Mouse (Mus musculus) lung, postnatal 0 days (tissue): ENCODE measurements around the gene Cd244a. TPM values are rescaled to one million over a fixed set of nuclear protein-coding genes. Genes with fewer than 3 reads are reported as not detected.
A peak's percentile ranks its signal among the peaks of the same experiment; 100 is the strongest.

Experiments
- ATAC-seq: fragments of 200-750 bp; cut with Nextera tagmentation; 2 replicates; pipeline ENCODE4 v1.8.0; 2017; ENCODE audit warnings: moderate library complexity
- DNase-seq: peaks from one replicate; pipeline ENCODE4 v3.0.0-alpha.2; 2016; ENCODE audit warnings: low spot score
- H3K27ac ChIP-seq: fragments of 300-500 bp; sonication (generic); 2 replicates; pipeline ENCODE4 v1.5.1; 2014; ENCODE audit warnings: antibody characterized with exemption, mild to moderate bottlenecking, low read length, mixed read lengths
- H3K27me3 ChIP-seq: fragments of 300-500 bp; sonication (generic); replicated peaks from 2 replicates; pipeline ENCODE4 v1.6.1; 2014; ENCODE audit warnings: low read length, mixed read lengths; ENCODE audit not compliant: insufficient read depth
- H3K36me3 ChIP-seq: fragments of 300-500 bp; sonication (generic); 2 replicates; pipeline ENCODE4 v1.6.1; 2014; ENCODE audit warnings: low read length, mixed read lengths; ENCODE audit not compliant: insufficient read depth
- H3K4me1 ChIP-seq: fragments of 300-500 bp; sonication (generic); 2 replicates; pipeline ENCODE4 v1.6.1; 2014; ENCODE audit warnings: antibody characterized with exemption, low read depth, low read length, mixed read lengths; ENCODE audit not compliant: insufficient read depth
- H3K4me2 ChIP-seq: fragments of 300-500 bp; sonication (generic); replicated peaks from 2 replicates; pipeline ENCODE4 v1.6.1; 2014; ENCODE audit warnings: low read depth, mild to moderate bottlenecking, low read length, moderate library complexity, mixed read lengths
- H3K4me3 ChIP-seq: fragments of 300-500 bp; sonication (generic); 2 replicates; pipeline ENCODE4 v1.5.1; 2014; ENCODE audit warnings: low read depth, low read length
- H3K9ac ChIP-seq: fragments of 300-500 bp; sonication (generic); replicated peaks from 2 replicates; pipeline ENCODE4 v1.6.1; 2014; ENCODE audit warnings: low read depth, mild to moderate bottlenecking
- H3K9me3 ChIP-seq: fragments of 300-500 bp; sonication (generic); 2 replicates; pipeline ENCODE4 v1.6.1; 2016; ENCODE audit warnings: low read length, mixed read lengths
- CTCF ChIP-seq: IDR thresholded peaks from 2 replicates; pipeline ENCODE4 v1.5.1; 2016; ENCODE audit warnings: antibody characterized with exemption, mild to moderate bottlenecking
- EP300 ChIP-seq: IDR thresholded peaks from 2 replicates; pipeline ENCODE4 v1.6.1; 2016; ENCODE audit warnings: antibody characterized with exemption, mild to moderate bottlenecking, control low read depth
- WGBS: fragments of 180-500 bp; shearing (Covaris S2); extraction: QIAGEN DNeasy Blood & Tissue Kit; methylation state at CpG from one replicate; pipeline ENCODE4 v1.1.7; 2014; 5-methylcytosine and 5-hydroxymethylcytosine counted together
- polyA plus RNA-seq: library from polyadenylated mRNA; unstranded; fragments of >200 nt; fragmentation: Nextera tagmentation; extraction: Ambion mirVana; gene quantifications from 2 replicates; pipeline ENCODE4 v1.2.1, GENCODE M21; 2015

Cd244a gene
- polyA plus RNA-seq, 1 experiment from 2014 or later = 1.7 TPM

DNA sequence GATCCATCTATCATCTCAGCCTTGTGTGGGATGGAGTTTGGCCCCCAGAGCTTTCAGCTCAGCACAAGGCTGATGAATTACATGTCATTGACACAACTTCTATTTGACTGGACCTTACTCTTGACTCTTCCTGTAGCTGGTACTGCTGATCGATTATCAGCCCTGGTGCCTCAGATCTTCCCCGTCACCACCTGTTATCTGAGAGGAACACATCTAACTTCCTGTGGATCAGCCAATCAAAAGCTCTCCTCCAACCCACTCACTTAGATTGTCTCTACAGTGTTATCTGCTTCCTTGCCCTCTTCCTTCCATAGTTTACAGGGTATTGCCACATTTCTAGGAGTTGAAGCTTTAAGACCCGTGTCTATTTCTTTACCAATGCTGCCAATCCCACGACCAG, 6.9 kb downstream of the Cd244a start:
- DNase-seq = no peak
- TF ChIP-seq CTCF (no peak), EP300 (no peak)
- no peak overlapping the region for H3K27ac ChIP-seq
- no peaks in the 10 kb centered on the region for H3K9me3 ChIP-seq
- no peaks in the 10 kb centered on the region for H3K4me1 ChIP-seq
- H3K4me3 ChIP-seq = no peak overlapping the region
- no peaks in the 10 kb centered on the region for H3K36me3 ChIP-seq
- H3K4me2 ChIP-seq = no peak overlapping the region
- 31% methylated on average over 4 of the region's 4 CpGs for WGBS
- H3K9ac ChIP-seq = no peak overlapping the region
- H3K27me3 ChIP-seq = no peaks in the 10 kb centered on the region
- ATAC-seq = no peak

DNA sequence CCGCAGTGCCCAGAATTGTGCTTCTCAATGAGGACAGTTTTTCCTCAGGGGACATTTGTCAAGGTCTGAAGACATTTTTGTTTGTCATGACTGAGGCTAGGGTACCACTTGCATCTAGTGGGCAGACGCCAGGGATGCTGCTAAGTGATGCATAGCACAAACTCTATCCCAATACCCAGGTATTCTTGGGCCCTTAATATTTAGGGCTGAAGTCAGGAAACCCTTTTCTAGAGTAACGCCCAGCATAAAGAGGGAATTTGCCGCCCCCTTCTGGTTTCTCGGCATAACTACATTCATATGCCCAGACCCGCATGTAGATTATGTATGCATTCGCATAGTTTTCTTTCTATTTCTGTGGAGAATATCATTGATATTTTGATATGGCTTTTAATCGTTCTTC, 7.8 kb downstream of the Cd244a start:
- H3K4me3 ChIP-seq = no peak overlapping the region
- no peaks in the 10 kb centered on the region for H3K4me1 ChIP-seq
- H3K36me3 ChIP-seq = no peaks in the 10 kb centered on the region
- H3K4me2 ChIP-seq = no peak overlapping the region
- 16% methylated on average over 8 of the region's 8 CpGs for WGBS
- H3K9ac ChIP-seq = no peak overlapping the region
- no peak overlapping the region for H3K27ac ChIP-seq
- no peaks in the 10 kb centered on the region for H3K9me3 ChIP-seq
- TF ChIP-seq EP300 (no peak), CTCF (peak; percentile 80)
- H3K27me3 ChIP-seq = no peaks in the 10 kb centered on the region
- peak; percentile 19; the same call in 1 of the 2 replicates for ATAC-seq
- peak; percentile 77 for DNase-seq

DNA sequence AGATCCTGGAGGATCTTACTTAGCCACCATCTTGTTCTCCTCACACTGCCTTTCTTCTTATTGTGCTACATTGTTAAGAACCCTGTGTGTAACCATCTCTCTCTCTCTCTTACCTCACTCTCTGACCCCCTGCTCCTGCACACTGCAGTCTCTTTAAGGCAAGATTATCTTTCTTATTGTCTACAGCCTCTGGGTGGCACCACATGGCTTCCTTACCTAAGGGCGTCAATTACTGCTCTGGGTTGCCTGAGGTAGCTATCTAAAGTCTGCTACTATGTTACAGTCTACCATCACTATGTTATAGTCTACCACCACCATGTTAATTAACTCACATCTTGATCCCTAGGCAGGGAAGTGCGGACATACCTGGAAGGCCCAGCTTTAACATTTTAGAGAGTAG, 9.4 kb downstream of the Cd244a start:
- DNase-seq (no peak), ATAC-seq (no peak)
- Histone ChIP-seq H3K4me1 (no peaks in the 10 kb centered on the region), H3K27me3 (no peaks in the 10 kb centered on the region), H3K27ac (no peak overlapping the region), H3K4me2 (no peak overlapping the region), H3K9me3 (no peaks in the 10 kb centered on the region), H3K4me3 (no peak overlapping the region), H3K36me3 (no peaks in the 10 kb centered on the region), H3K9ac (no peak overlapping the region)
- no peak for TF ChIP-seq EP300
- TF ChIP-seq CTCF = no peak
- 57% methylated on average over 2 of the region's 2 CpGs for WGBS

DNA sequence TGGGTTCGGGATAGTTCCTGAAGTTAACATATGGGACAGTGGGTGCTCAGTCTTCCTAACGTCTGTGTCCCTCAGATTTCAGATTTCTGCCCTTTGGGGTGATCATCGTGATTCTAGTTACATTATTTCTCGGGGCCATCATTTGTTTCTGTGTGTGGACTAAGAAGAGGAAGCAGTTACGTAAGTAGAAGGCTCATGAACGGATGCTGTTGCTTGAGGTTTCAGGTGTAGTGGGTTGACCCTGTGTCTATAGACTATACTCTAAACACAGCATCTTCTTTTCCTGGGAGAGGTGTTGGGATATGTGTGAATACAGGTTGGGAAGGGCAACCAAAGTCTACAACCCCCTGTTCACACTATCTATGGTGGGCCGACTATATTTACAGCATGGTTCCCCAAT, 18.2 kb downstream of the Cd244a start:
- Histone ChIP-seq H3K9ac (no peak overlapping the region), H3K9me3 (no peaks in the 10 kb centered on the region), H3K4me3 (no peak overlapping the region), H3K4me1 (no peaks in the 10 kb centered on the region), H3K27me3 (no peaks in the 10 kb centered on the region), H3K36me3 (no peaks in the 10 kb centered on the region), H3K4me2 (no peak overlapping the region), H3K27ac (no peak overlapping the region)
- ATAC-seq = no peak
- TF ChIP-seq EP300 (no peak), CTCF (no peak)
- no peak for DNase-seq
- WGBS = 80% methylated on average over 7 of the region's 7 CpGs

DNA sequence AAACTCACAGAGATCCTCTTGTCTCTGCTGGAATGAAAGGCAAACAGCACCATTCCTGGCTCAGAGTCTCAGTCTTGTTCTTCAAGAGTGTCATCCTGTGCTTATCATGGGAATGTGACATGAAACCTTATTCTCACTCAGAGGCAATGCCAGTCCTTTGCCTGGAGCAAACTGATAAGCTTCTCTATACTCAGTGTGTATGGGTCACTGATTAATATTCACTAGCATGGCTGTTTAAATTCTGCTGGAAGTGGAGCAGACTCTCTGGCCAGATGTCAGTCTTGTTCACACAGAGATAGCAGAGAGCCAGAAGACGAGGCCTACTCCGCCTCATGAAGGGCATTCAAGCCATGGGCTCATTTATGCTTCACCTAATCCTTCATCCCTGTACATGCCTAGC, 25.6 kb downstream of the Cd244a start:
- H3K9ac ChIP-seq = no peak overlapping the region
- ATAC-seq = no peak
- H3K27ac ChIP-seq = no peak overlapping the region
- H3K4me1 ChIP-seq = no peaks in the 10 kb centered on the region
- no peaks in the 10 kb centered on the region for H3K9me3 ChIP-seq
- no peak for TF ChIP-seq CTCF
- TF ChIP-seq EP300 = no peak
- no peaks in the 10 kb centered on the region for H3K27me3 ChIP-seq
- H3K4me3 ChIP-seq = no peak overlapping the region
- no peak overlapping the region for H3K4me2 ChIP-seq
- WGBS = 63% methylated on average over 2 of the region's 2 CpGs
- H3K36me3 ChIP-seq = no peaks in the 10 kb centered on the region
- no peak for DNase-seq

DNA sequence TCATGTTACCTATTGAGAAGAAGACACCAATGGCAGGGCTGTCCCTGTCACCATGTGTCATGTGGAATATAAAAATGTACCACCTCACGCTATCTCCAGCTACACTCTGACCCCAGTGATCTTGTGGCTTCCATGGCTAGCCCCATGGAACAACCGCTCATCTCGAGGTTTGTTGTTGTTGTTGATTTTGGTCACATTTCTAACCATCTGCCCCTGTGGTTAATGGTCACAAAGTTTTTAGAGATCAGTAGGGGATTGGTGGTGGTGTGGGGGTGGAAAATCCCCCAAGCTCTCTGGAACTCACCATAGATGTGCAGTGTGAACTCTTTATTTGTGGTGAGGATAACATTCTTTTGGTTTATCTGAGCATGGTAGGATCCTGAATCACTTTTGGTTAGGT, 45.7 kb downstream of the Cd244a start:
- H3K27ac ChIP-seq = no peak overlapping the region
- H3K27me3 ChIP-seq = no peaks in the 10 kb centered on the region
- TF ChIP-seq CTCF (no peak), EP300 (no peak)
- no peak overlapping the region for H3K9ac ChIP-seq
- ATAC-seq (no peak), DNase-seq (no peak)
- no peaks in the 10 kb centered on the region for H3K9me3 ChIP-seq
- 73% methylated on average over 3 of the region's 3 CpGs for WGBS
- no peaks in the 10 kb centered on the region for H3K36me3 ChIP-seq
- no peak overlapping the region for H3K4me3 ChIP-seq
- no peak overlapping the region for H3K4me2 ChIP-seq
- H3K4me1 ChIP-seq = no peaks in the 10 kb centered on the region

DNA sequence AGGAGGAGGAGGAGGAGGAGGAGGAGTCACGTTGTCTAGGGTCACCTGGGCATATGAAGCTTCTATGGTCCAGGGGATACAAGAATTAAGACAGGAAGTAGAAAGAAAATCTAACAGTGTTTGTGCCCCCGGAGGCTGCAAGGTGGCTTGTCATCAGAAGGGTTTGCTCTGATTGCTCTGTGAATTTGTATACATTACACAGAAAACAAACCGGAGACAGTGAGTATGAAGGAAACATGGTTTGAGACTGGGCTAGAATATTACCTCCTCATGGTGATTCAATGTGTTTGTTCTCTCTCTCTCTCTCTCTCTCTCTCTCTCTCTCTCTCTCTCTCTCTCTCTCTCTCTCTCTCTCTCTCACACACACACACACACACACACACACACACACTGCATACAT, 47.7 kb downstream of the Cd244a start:
- Histone ChIP-seq H3K4me3 (no peak overlapping the region), H3K36me3 (no peaks in the 10 kb centered on the region), H3K27me3 (no peaks in the 10 kb centered on the region), H3K27ac (no peak overlapping the region), H3K9me3 (no peaks in the 10 kb centered on the region), H3K4me1 (no peaks in the 10 kb centered on the region), H3K9ac (no peak overlapping the region), H3K4me2 (no peak overlapping the region)
- no peak for TF ChIP-seq CTCF
- no peak for TF ChIP-seq EP300
- WGBS = 62% methylated on average over 3 of the region's 3 CpGs
- ATAC-seq (no peak), DNase-seq (no peak)
